Mouse (Mus musculus): ENCODE results near the gene Plcxd2. TPM values are rescaled to one million over a fixed set of nuclear protein-coding genes. Genes with fewer than 3 reads are reported as not detected.

Gene Plcxd2
- total RNA-seq, 2 experiments from 2014 or later = 0.05 to 0.14 TPM

GRCm38 (mm10) chr16:45942169-45942891 lies 67.7 kb downstream of the Plcxd2 start:
- intact Hi-C loops (cut with DNase I) = no loop called here
- DNase-seq = no peak

GRCm38 (mm10) chr16:45940701-45941100 lies 69.3 kb downstream of the Plcxd2 start:
- intact Hi-C loops (cut with DNase I) = no loop called here
- DNase-seq = no peak

GRCm38 (mm10) chr16:45939436-45939835 lies 70.6 kb downstream of the Plcxd2 start:
- intact Hi-C loops (cut with DNase I) = no loop called here
- DNase-seq = no peak

GRCm38 (mm10) chr16:45937381-45937780 lies 72.6 kb downstream of the Plcxd2 start:
- intact Hi-C loops (cut with DNase I) = no loop called here

GRCm38 (mm10) chr16:45936521-45936920 lies 73.5 kb downstream of the Plcxd2 start:
- intact Hi-C loops (cut with DNase I) = no loop called here
- no peak for DNase-seq

More at GRCm38 (mm10) chr16:45937381-45937780, 72.6 kb downstream of the Plcxd2 start:
- no peak for DNase-seq

GRCm38 (mm10) chr16:45935956-45936483 lies 74.0 kb downstream of the Plcxd2 start:
- intact Hi-C loops (cut with DNase I) = no loop called here
- no peak for DNase-seq

GRCm38 (mm10) chr16:45934721-45935407 lies 75.2 kb downstream of the Plcxd2 start:
- no peak for DNase-seq
- intact Hi-C loops (cut with DNase I) = no loop called here

- intact Hi-C loops (cut with DNase I) = no loop called here
- DNase-seq = no peak
Observed at GRCm38 (mm10) chr16:45930308-45930707, 79.7 kb downstream of the Plcxd2 start.

- intact Hi-C loops (cut with DNase I) = no loop called here
- no peak for DNase-seq
Observed at GRCm38 (mm10) chr16:45928090-45928489, 81.9 kb downstream of the Plcxd2 start.

- intact Hi-C loops (cut with DNase I) = no loop called here
- DNase-seq = no peak
Observed at GRCm38 (mm10) chr16:45927601-45928000, 82.4 kb downstream of the Plcxd2 start.

GRCm38 (mm10) chr16:45926875-45927274 lies 83.1 kb downstream of the Plcxd2 start:
- intact Hi-C loops (cut with DNase I) = no loop called here
- no peak for DNase-seq

- intact Hi-C loops (cut with DNase I) = loop anchor here (2.0 kb wide), 1 partner anchor 79 kb away; no protein-coding TSS in a partner anchor
- DNase-seq = no peak
Observed at GRCm38 (mm10) chr16:45923731-45924424, 86.1 kb downstream of the Plcxd2 start.

- intact Hi-C loops (cut with DNase I) = loop anchor here (2.0 kb wide), 1 partner anchor 78 kb away; no protein-coding TSS in a partner anchor
Observed at GRCm38 (mm10) chr16:45922546-45923229, 87.3 kb downstream of the Plcxd2 start.

GRCm38 (mm10) chr16:45919572-45919971 lies 90.4 kb downstream of the Plcxd2 start:
- intact Hi-C loops (cut with DNase I) = no loop called here
- DNase-seq = no peak

More at GRCm38 (mm10) chr16:45922546-45923229, 87.3 kb downstream of the Plcxd2 start:
- peak; percentile 34 to 50 for DNase-seq

Other genes with a start within 250 kb of the Plcxd2 start
- gene Phldb2, start 56.6 kb downstream of the Plcxd2 start, total RNA-seq (2021) = 10 to 100 TPM; 14.8 to 16.4 TPM
- not detected for gene Cd96, start 110.0 kb upstream of the Plcxd2 start, total RNA-seq (2021)
- 10 to 100 TPM; 12.1 to 12.9 TPM for gene Gm4737, start 144.9 kb upstream of the Plcxd2 start, total RNA-seq (2021)

Measured in heart, postnatal 36 days (tissue).